Mouse (Mus musculus) frontal cortex, adult (tissue): Measurements from ENCODE around the gene Gdpd3.
"Not testable (repeated sequence)": the region's sequence is repeated elsewhere in the genome, so short reads cannot be mapped to it uniquely, and the experiment has no call there.

Experiments used
- ATAC-seq: cut with Nextera tagmentation; 2 replicates; pipeline ENCODE4 v1.9.2; 2017; ENCODE audit warnings: mild to moderate bottlenecking, moderate library complexity, mixed read lengths; ENCODE audit not compliant: low TSS enrichment

Gdpd3 gene

DNA sequence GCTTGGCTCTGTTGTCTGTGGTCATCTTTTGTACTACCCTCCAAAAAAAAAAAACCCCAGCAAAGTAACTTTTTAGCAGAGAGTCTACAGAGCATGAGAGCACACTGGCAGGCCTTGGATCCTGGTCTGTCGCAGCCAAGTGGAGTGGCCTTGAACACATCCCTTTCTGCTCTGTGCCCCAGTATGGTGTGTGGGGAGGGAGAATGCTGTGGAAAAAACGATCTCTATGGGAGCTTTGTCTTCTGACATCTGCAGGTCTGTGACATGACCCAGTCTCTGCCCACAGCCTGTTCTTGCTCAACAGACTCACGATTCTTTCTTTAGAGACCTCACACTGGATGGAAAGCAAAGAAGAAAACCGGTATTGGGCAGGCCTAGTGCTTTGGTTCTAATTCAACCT lies 5.2 kb upstream of the Gdpd3 start:
- no peak for ATAC-seq

DNA sequence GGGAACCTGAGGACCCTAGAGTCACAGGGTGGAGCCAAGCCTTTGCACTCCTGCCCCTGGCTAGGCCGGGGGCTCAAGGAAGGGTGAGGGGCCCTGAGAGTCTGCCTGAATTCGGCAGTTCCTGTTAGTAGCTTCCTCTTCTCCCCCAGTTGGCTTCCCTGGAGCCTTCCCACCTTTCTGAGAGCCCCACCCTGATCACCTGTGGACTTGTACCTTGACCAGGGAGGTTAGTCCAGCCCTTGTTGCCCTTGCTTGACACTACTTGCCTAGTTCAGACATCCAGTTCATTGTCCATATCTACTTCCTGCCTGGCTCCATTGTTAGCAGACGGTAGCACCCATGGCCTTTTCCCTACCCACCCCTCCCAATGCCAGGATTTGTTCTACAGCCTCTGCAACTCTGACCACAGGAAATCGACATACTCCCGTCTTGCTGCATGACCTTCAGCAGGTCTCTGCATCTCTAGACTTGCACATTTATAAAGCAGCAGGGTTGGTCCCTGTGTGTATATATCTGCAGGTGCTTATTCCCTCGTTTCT lies 4.5 kb upstream of the Gdpd3 start:
- no peak for ATAC-seq

- ATAC-seq: peak; percentile 65
Observed at GRCm38 (mm10) chr7:126762471-126763008, 3.6 kb upstream of the Gdpd3 start.

DNA sequence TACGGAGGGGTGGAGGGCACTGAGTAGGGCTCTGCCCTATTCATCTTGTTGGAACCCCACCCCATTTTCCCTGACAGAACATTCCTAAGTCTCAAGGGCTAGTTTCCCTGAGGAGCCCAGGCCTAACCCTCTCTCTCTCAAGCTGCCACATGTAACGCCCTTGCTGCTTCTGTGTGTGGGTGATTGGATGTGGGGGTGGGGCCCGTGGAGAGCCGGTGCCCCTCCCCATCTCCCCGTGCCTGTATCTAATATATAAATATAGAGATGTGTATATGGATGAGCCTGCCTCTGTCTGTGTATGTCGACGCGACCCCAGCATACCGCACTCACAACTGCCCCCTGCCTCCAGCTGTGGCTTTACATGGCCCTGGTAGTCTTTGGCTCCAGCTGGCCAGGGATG lies 594 bp upstream of the Gdpd3 start:
- ATAC-seq: no peak

DNA sequence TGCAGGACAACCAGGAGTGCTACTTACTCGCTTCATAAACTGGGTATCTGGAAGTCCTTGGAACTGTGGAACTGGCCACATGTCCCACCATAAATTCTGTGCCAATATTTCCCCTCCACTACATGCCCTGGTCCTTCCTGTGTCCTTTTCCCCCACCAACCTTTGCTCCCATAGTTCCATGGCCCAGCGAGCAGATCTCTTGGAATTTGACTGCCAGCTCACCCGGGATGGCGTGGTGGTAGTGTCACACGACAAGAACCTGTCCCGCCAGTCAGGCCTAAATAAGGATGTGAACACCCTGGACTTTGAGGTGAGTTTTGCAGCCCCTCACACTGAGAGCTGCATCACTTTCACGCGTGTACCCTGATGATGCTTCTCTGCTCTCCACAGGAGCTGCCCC lies 867 bp downstream of the Gdpd3 start:
- ATAC-seq: no peak

DNA sequence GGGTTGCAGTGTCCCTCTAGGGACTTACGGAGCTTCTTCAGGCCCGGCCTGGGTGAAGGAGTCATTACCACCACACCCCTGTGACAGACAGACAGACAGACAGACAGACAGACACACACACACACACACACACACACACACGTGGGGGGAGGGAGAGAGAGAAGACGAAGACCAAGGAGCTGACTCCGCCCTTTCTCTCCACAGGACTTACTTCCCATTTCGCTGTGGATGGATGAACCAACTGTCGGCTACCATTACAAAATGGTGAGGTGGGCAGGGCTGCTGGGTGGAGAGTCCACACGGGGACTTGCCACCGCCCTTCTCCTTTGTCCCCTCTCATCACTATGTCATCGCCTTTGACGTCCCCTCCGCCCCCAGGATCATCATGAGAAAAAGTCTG lies 4.7 kb downstream of the Gdpd3 start:
- no peak for ATAC-seq

DNA sequence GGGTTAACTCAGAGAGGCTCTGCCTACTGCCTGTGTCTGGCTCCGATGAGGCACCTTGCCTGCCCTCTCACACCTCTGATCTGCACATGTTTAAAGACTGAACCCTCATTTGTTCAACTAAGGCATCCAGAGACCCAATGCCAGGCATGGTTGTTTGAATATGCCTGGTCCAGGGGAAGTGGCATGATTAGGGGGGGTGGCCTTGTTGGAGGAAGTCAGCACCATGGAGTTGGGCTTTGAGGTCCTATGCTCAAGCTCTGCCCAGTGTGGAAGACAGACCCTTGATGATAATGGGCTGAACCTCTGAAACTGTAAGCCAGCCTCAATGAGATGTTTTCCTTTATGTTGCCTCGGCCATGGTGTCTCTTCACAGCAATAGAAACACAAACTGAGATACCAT lies 7.2 kb downstream of the Gdpd3 start:
- no peak for ATAC-seq

DNA sequence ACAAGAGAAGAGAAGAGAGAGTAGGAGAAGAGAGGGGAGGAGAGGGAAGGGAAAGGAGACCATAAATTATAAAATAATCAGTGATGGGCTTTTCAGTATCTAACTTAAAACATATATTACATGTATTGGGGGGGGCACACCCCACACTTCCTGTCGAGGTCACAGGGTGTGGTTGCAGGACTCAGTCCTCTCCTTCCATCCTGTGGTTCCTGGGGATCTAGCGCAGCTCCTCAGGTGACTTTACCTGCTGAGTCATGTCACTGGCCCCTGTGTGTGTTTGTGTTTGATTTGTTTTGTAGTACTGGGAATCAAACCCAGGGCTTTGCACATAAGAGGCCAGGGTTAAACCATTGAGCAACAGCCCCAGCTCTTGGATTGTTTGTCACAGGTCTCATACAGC lies 8.3 kb downstream of the Gdpd3 start:
- no peak for ATAC-seq

DNA sequence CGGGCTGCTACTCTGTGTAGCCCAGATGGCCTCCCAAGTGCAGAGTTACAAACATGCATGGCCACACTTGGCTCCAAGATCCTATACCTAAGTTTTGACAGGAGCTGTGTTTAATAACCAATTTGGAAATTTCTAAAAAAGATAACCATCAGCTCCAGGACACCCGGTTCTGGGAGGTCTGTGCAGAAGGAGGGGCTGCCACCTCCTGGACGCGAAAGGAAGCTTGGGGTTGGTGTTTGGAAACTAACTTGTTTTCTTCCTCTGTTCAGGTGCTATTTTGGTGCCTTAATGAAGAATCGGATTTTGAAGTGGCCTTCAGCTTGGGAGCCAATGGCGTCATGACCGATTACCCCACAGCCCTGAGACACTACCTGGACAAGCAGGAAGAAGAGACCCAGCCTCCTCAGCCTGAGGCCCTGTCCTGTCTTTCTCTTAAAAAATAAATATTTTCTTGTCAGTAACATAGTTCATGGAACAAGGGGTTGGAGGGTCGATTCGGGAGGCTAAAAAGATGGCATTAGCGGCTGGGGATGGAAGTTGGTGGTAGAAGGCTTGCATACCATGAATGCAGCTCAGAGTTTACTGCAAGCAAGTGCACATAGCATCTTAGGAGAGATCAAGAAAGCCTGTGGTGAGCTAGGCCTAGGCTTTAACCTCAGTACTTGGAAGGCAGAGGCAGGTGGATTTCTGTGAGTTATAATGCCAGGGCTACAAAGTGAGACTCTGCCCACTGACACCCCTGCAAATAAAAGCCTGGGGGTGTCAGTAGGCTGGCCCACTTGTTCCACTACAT lies 9.2 kb downstream of the Gdpd3 start:
- no peak for ATAC-seq

DNA sequence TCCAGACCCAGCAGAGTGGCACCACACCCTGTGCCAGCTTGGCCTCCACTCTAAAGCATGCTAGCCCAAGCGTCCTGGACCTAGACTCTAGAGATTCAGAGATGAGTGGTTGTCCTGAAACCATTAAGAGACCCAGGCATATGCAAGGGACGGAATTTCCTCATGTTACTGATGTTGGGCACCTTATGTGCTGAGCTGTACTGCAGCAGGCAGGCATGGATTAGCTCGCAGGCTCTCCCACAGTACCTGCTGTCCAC lies 9.8 kb downstream of the Gdpd3 start:
- ATAC-seq: no peak

DNA sequence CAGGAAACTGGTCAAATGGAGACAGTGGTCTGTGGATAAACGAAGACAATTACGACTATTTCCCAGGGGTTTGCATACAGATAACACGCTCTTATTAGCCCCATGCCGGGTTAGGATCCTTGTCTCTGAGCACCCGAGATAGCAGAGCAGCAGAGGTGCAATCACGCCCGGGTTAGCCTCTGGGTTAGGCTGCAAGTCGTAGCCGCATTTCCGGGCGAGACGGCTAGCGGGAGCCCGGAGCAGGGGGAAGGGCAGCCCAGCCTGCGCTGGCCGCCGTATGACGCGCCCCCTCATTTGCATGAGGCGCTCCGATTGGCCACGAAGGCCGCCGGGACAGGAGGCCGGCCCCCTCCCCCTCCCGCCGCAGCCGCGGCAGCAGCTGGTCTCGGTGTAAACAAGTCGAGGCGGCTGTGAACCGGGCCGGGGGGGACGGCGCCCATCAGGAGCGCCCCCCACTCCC lies 10.5 kb downstream of the Gdpd3 start, which contains the start of gene Ypel3:
TSS of gene Ypel3 (plus strand) at position 358 of the 460 bp plus-strand sequence.
- peak; percentile 86 for ATAC-seq

DNA sequence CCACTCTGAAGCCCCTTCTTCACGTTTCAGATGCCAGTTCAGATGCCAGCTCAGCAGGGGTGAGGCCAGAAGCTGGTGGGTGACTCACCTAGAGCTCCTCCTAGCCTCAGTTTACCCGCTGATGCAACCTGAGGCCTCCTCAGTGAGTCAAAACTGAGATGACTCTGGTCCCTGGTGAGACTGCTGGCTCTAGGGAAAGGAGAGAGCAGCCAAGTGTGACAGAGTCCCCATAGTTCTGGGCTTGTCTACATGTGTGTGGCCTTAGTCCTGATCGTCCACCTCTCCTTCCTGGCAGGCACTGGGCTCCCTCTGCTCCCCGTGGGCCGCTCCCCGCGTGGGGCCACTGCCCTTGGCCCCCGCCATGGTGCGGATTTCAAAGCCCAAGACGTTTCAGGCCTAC lies 11.3 kb downstream of the Gdpd3 start:
- no peak for ATAC-seq

- ATAC-seq: no peak
Observed at GRCm38 (mm10) chr7:126778147-126778546, 12.0 kb downstream of the Gdpd3 start.

DNA sequence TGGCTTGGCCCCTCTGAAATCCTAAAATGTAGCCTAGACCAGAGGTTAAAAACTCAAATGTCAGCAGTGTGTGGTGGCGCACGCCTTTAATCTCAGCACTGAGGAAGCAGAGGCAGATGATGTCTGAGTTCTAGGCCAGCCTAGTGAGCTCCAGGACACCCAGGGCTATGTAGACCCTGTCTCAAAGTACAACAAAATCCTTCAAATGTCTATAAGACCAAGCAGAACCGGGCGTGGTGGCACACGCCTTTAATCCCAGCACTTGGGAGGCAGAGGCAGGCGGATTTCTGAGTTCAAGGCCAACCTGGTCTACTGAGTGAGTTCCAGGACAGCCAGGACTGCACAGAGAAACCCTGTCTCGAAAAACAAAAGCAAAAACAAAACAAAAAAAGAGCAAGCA lies 13.0 kb downstream of the Gdpd3 start:
- ATAC-seq: not testable (repeated sequence)

DNA sequence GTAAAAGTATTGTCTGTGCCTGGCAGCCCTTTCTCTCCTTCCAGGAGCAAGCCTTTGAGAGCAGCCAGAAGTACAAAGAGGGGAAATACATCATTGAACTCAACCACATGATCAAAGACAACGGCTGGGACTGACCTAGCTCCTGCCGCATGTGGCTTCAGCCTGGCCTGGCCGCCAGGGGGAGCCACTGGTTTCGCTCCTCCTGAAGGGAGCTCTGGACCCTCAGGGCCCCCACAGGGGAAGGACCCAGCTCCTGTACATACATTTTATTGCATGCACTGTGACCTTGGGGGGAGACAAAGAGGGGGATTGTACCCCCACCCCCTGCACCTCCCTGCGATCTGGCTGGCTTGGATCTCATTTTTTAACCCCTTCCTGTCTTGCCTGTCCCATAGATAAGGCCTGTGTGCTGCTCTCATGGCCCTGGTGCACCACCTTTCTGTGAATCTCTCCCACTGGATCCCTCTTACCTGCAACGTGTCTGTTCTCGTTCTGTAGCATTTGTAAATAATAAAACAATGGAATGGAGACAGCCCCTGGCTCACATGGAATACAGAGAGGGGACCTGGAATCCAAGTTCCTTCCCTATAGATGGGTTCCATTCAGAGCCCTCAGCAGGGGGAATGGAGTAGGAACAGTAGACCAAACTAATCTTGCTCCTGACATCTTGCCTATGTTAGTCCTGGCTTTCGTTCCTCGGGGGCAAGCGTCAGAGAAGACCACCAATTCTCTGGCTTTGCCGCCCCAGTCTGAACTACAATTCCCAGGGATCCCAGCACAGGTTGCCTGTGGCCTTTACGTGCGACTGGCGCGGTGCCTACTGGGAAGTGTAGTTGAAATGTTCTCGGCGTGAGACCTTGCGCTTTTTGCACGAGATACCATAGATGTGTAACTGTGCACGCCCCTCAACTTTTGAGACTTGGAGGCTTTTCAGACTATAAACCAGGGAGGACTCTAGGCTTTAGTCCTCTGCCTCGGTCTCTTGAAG lies 14.1 kb downstream of the Gdpd3 start:
- peak; percentile 41; the same call in 1 of the 2 replicates for ATAC-seq

- no peak for ATAC-seq
Observed at GRCm38 (mm10) chr7:126780971-126781635, 15.0 kb downstream of the Gdpd3 start, which contains the start of gene Tbx6. Gene Tbx6 (plus strand): TSS chr7:126781483.

GRCm38 (mm10) chr7:126781661-126782370 lies 15.7 kb downstream of the Gdpd3 start:
- no peak for ATAC-seq

DNA sequence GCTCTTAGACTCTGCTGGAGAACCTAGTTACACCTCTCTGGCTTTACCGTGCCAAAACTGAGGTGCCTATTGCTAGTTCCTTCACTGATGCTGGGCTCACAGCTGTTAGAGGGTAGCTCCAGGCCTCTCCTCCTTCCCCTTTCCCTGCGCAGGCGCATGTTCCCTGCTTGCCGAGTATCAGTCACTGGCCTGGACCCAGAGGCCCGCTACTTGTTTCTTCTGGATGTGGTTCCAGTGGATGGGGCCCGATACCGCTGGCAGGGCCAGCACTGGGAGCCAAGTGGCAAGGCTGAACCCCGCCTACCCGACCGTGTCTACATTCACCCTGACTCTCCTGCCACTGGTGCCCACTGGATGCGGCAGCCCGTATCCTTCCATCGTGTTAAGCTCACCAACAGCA lies 16.6 kb downstream of the Gdpd3 start:
- no peak for ATAC-seq

DNA sequence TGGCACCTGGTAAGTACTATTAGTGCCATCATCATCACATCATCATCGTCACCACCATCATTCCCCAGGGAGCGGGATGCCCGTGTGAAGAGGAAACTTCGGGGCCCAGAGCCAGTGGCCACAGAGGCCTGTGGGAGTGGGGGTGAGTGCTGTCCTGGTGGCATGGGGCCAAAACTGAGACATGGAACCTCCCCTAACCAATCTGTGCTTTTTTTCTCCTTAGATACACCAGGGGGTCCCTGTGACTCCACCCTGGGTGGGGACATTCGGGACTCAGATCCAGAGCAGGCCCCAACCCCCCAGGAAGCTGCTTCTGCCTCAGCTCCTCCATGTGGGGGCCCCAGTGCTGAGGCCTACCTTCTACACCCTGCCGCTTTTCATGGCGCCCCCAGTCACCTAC lies 18.3 kb downstream of the Gdpd3 start:
- ATAC-seq: no peak

DNA sequence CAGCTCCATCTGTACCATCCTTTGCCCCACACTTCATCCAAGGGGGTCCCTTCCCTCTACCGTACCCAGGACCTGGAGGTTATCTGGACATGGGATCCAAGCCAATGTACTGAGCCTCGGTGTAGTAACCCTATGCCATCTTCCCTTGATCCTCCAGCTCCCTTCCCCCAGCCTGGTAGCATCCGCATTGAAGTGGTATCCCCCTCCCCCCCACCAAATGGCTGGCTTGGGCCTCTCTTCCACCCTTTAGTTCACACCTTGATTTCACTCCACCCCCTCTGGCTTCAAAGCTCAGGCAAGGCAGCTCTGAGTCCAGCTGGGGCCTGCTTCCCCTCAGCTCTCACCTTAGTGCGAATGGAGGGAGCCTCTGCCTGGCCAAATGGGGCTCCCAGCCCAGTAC lies 18.9 kb downstream of the Gdpd3 start:
- ATAC-seq: no peak

GRCm38 (mm10) chr7:126786142-126786541 lies 20.0 kb downstream of the Gdpd3 start:
- no peak for ATAC-seq
